Mouse (Mus musculus) MEL (cell line): ENCODE data around the gene Rab4b. TPM values are rescaled to one million over a fixed set of nuclear protein-coding genes. Genes with fewer than 3 reads are reported as not detected.

Source experiments
- DNase-seq: peaks from one replicate; pipeline ENCODE4 v3.0.0; 2011; ENCODE audit warnings: low read depth, low spot score
- H3K27ac ChIP-seq: 2 replicates; pipeline ENCODE4 v1.5.1; 2012; ENCODE audit warnings: low read depth, mild to moderate bottlenecking, control low read depth, low read length, moderate library complexity; ENCODE audit not compliant: control insufficient read depth
- H3K27me3 ChIP-seq, 2 experiments: fragments of 150-350 bp in 1 of 2; sonication (generic) in 1 of 2; 2 replicates each; pipeline ENCODE4 v1.6.1; 2012; ENCODE audit warnings: low read length in 2 of 2, mild to moderate bottlenecking in 2 of 2, improper control_type of control experiment in 1 of 2, moderate library complexity in 1 of 2; ENCODE audit not compliant: insufficient read depth in 2 of 2, control insufficient read depth in 1 of 2
- H3K36me3 ChIP-seq, 2 experiments: 2 replicates each; pipeline ENCODE4 v1.6.1; 2012 to 2014; ENCODE audit warnings: low read length in 2 of 2, improper control_type of control experiment in 1 of 2, inconsistent platforms in 1 of 2, mild to moderate bottlenecking in 1 of 2; ENCODE audit not compliant: insufficient read depth in 2 of 2, control insufficient read depth in 1 of 2
- H3K4me1 ChIP-seq, 2 experiments: fragments of 150-350 bp in 1 of 2; sonication (generic) in 1 of 2; 2 replicates each; pipeline ENCODE4 v1.6.1; 2012; ENCODE audit warnings: low read length in 2 of 2, improper control_type of control experiment in 1 of 2, mild to moderate bottlenecking in 1 of 2; ENCODE audit not compliant: insufficient read depth in 2 of 2, control insufficient read depth in 1 of 2
- H3K4me3 ChIP-seq, 2 experiments: fragments of 150-350 bp in 1 of 2; sonication (generic) in 1 of 2; 2 replicates each; pipeline ENCODE4 v1.5.1; 2012; ENCODE audit warnings: low read depth in 2 of 2, low read length in 2 of 2, mild to moderate bottlenecking in 2 of 2, moderate library complexity in 2 of 2, control low read depth in 1 of 2, improper control_type of control experiment in 1 of 2; ENCODE audit not compliant: control insufficient read depth in 1 of 2, insufficient read depth in 1 of 2
- H3K79me2 ChIP-seq: 2 replicates; pipeline ENCODE4 v1.6.1; 2012; ENCODE audit warnings: mild to moderate bottlenecking, low read length, moderate library complexity; ENCODE audit not compliant: control insufficient read depth, poor library complexity, insufficient read depth
- H3K9ac ChIP-seq: 2 replicates; pipeline ENCODE4 v1.6.1; 2012; ENCODE audit warnings: low read depth, mild to moderate bottlenecking, control low read depth, low read length, moderate library complexity; ENCODE audit not compliant: control insufficient read depth, poor library complexity, severe bottlenecking
- H3K9me3 ChIP-seq: fragments of 150-350 bp; sonication (generic); replicated peaks from 2 replicates; pipeline ENCODE4 v1.6.1; 2012; ENCODE audit warnings: mild to moderate bottlenecking, low read length, improper control_type of control experiment, moderate library complexity; ENCODE audit not compliant: insufficient read depth
- BHLHE40 ChIP-seq: IDR thresholded peaks from 2 replicates; pipeline ENCODE4 v1.6.1; 2012; ENCODE audit warnings: low read depth, mild to moderate bottlenecking, inconsistent platforms, low read length, improper control_type of control experiment, borderline replicate concordance
- CHD2 ChIP-seq: IDR thresholded peaks from 2 replicates; pipeline ENCODE4 v1.6.1; 2011; ENCODE audit warnings: low read length, improper control_type of control experiment
- CTCF ChIP-seq, 3 experiments: IDR thresholded peaks in 2 of 3; conservative IDR thresholded peaks in 1 of 3; 2 replicates each; pipeline ENCODE4 v1.5.1; 2011 to 2012; ENCODE audit warnings: low read length in 3 of 3, low read depth in 2 of 3, mild to moderate bottlenecking in 2 of 3, improper control_type of control experiment in 1 of 3, inconsistent platforms in 1 of 3, mixed read lengths in 1 of 3, moderate library complexity in 1 of 3; ENCODE audit not compliant: control insufficient read depth in 1 of 3, insufficient read depth in 1 of 3, poor library complexity in 1 of 3, severe bottlenecking in 1 of 3
- E2F4 ChIP-seq: IDR thresholded peaks from 2 replicates; pipeline ENCODE4 v1.6.1; 2011; ENCODE audit warnings: low read depth, low read length, improper control_type of control experiment, borderline replicate concordance
- ETS1 ChIP-seq: IDR thresholded peaks from 2 replicates; pipeline ENCODE4 v1.6.1; 2012; ENCODE audit warnings: low read depth, mild to moderate bottlenecking, inconsistent platforms, low read length, improper control_type of control experiment, moderate library complexity
- JUND ChIP-seq: IDR thresholded peaks from 2 replicates; pipeline ENCODE4 v1.6.1; 2011; ENCODE audit warnings: low read depth, mild to moderate bottlenecking, improper control_type of control experiment, low read length
- MYB ChIP-seq: IDR thresholded peaks from 2 replicates; pipeline ENCODE4 v1.6.1; 2011; ENCODE audit warnings: mild to moderate bottlenecking, low read depth, low read length, improper control_type of control experiment
- RAD21 ChIP-seq: IDR thresholded peaks from 2 replicates; pipeline ENCODE4 v1.6.1; 2011; ENCODE audit warnings: mild to moderate bottlenecking, low read depth, low read length, improper control_type of control experiment
- SMC3 ChIP-seq: IDR thresholded peaks from 2 replicates; pipeline ENCODE4 v1.6.1; 2011; ENCODE audit warnings: low read depth, low read length, improper control_type of control experiment
- TAL1 ChIP-seq: IDR thresholded peaks from 2 replicates; pipeline ENCODE4 v1.6.1; 2012; ENCODE audit warnings: mild to moderate bottlenecking, inconsistent platforms, low read length, moderate library complexity, mixed read lengths
- UBTF ChIP-seq: IDR thresholded peaks from 2 replicates; pipeline ENCODE4 v1.6.1; 2012; ENCODE audit warnings: low read depth, mild to moderate bottlenecking, inconsistent platforms, low read length, improper control_type of control experiment, moderate library complexity, borderline replicate concordance; ENCODE audit not compliant: insufficient read depth
- USF1 ChIP-seq: IDR thresholded peaks from 2 replicates; pipeline ENCODE4 v1.6.1; 2014; ENCODE audit warnings: low read depth, mild to moderate bottlenecking, inconsistent platforms, low read length, improper control_type of control experiment, moderate library complexity
- USF2 ChIP-seq, 2 experiments: IDR thresholded peaks; 2 replicates each; pipeline ENCODE4 v1.6.1; 2011 to 2012; ENCODE audit warnings: improper control_type of control experiment in 2 of 2, low read length in 2 of 2, borderline replicate concordance in 1 of 2, inconsistent platforms in 1 of 2, low read depth in 1 of 2, mild to moderate bottlenecking in 1 of 2; ENCODE audit not compliant: insufficient read depth in 1 of 2
- ZC3H11A ChIP-seq: IDR thresholded peaks from 2 replicates; pipeline ENCODE4 v1.6.1; 2012; ENCODE audit warnings: low read depth, mild to moderate bottlenecking, inconsistent platforms, low read length, improper control_type of control experiment
- polyA plus RNA-seq, 2 experiments: library from polyadenylated mRNA; stranded (reverse) in 1 of 2; unstranded in 1 of 2; fragments of >175 nt in 1 of 2; fragments of >200 nt in 1 of 2; gene quantifications; 2 replicates each; pipeline versions ENCODE4 v1.2.1 to v1.2.4; 2012; ENCODE audit warnings: low replicate concordance in 2 of 2, low read depth in 1 of 2; ENCODE audit not compliant: insufficient read length in 2 of 2, insufficient read depth in 1 of 2, missing spikeins in 1 of 2
- total RNA-seq: library from RNA; depleted of rRNA; stranded (reverse); fragments of 300-350 nt; gene quantifications from 2 replicates; pipeline ENCODE4 v1.2.3, GENCODE M21; 2012

Rab4b gene
- total and polyA plus RNA-seq, 3 experiments: 6.7 to 32.6 TPM; not detected in 1

- Histone ChIP-seq H3K79me2 (no peaks in the 10 kb centered on the region; the same call in 1 of the 2 replicates), H3K27ac (no peak overlapping the region), H3K27me3 (no peaks in the 10 kb centered on the region), H3K36me3 (peaks cover 3 to 5% of the 10 kb centered on the region in 2 experiments), H3K4me3 (no peak overlapping the region), H3K4me1 (peaks cover 0 to 5% of the 10 kb centered on the region in 2 experiments; a peak in 1 of 4 replicates), H3K9me3 (no peaks in the 10 kb centered on the region), H3K9ac (no peak overlapping the region)
- peak; percentile 80 for DNase-seq
- TF ChIP-seq JUND (no peak), MYB (no peak), SMC3 (peak; percentile 35; the same call in 1 of the 2 replicates), TAL1 (no peak), CTCF (IDR thresholded peaks at IDR 0.05 in 2 of 3, conservative IDR thresholded peaks at IDR 0.05 in 1 of 3; ENCODE audit: control insufficient read depth in 1 of 3, insufficient read depth in 1 of 3, low read depth in 2 of 3, low read length in 3 of 3, poor library complexity in 1 of 3, severe bottlenecking in 1 of 3) (peak; percentile 72 to 97 (median 82)), BHLHE40 (no peak), RAD21 (peak; percentile 40), USF2 (IDR thresholded peaks at IDR 0.05; ENCODE audit: borderline replicate concordance in 1 of 2, insufficient read depth in 1 of 2, low read depth in 1 of 2, low read length in 2 of 2) (no peak)
Measured at GRCm38 (mm10) chr7:27184964-27185363, 6.3 kb upstream of the Rab4b start.

- Histone ChIP-seq H3K9ac (no peak overlapping the region), H3K36me3 (peaks cover 0 to 6% of the 10 kb centered on the region in 2 experiments; a peak in 3 of 4 replicates), H3K9me3 (no peaks in the 10 kb centered on the region), H3K27me3 (no peaks in the 10 kb centered on the region), H3K4me3 (no peak overlapping the region), H3K79me2 (no peaks in the 10 kb centered on the region; the same call in 1 of the 2 replicates), H3K4me1 (peaks cover 0 to 12% of the 10 kb centered on the region in 2 experiments; a peak in 3 of 4 replicates), H3K27ac (no peak overlapping the region)
- no peak for DNase-seq
- TF ChIP-seq E2F4 (no peak), CHD2 (no peak), ETS1 (no peak), ZC3H11A (no peak), USF1 (no peak), CTCF (IDR thresholded peaks at IDR 0.05 in 2 of 3, conservative IDR thresholded peaks at IDR 0.05 in 1 of 3; ENCODE audit: control insufficient read depth in 1 of 3, insufficient read depth in 1 of 3, low read depth in 2 of 3, low read length in 3 of 3, poor library complexity in 1 of 3, severe bottlenecking in 1 of 3) (no peak), UBTF (no peak)
Measured at GRCm38 (mm10) chr7:27182498-27182897, 3.8 kb upstream of the Rab4b start.
